Mouse (Mus musculus) cortical plate, adult 2 months (tissue): Measurements from ENCODE around the gene Dlg2.

Experiments
- CTCF ChIP-seq: fragments of 200-500 bp; IDR thresholded peaks from 2 replicates; pipeline ENCODE4 v1.5.1; 2011; ENCODE audit warnings: mild to moderate bottlenecking, control low read depth, low read length; ENCODE audit not compliant: insufficient read depth; ENCODE audit errors: extremely low read depth
- POLR2A ChIP-seq: fragments of 200-500 bp; IDR thresholded peaks from 2 replicates; pipeline ENCODE4 v1.6.1; 2011; ENCODE audit warnings: mild to moderate bottlenecking, low read length, control low read depth; ENCODE audit not compliant: insufficient read depth; ENCODE audit errors: extremely low read depth

GRCm38 (mm10) chr7:92287058-92287457 lies 1810.6 kb downstream of the Dlg2 start:
- TF ChIP-seq CTCF = no peak
- TF ChIP-seq POLR2A = no peak
